Mouse (Mus musculus) liver, adult 2 months (tissue): Measurements from ENCODE around the gene Iqca.

Experiments used
- CTCF ChIP-seq: fragments of 200-500 bp; IDR thresholded peaks from 2 replicates; pipeline ENCODE4 v1.5.1; 2011; ENCODE audit warnings: low read depth, low read length, control low read depth
- POLR2A ChIP-seq: fragments of 200-500 bp; IDR thresholded peaks from 2 replicates; pipeline ENCODE4 v1.6.1; 2011; ENCODE audit warnings: low read length, control low read depth; ENCODE audit not compliant: insufficient read depth; ENCODE audit errors: extremely low read depth

DNA sequence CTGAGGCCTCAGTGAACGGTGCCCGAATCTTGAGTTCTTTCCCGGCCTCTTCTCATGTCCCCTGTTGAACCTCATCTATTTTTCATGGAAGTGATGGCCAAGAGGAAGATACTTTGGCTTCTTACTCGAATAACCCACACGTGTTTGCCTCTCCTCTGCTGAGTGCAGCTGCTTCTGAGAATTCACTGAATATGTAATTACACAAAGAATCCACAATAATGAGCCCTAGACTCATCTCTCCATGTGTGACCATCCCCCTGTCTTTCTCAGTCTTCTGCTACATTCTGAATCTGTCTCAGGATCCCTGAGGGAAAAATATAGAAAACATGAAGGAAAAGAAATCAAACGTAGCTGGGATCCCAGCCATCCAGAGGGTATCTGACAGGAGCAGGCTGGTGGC lies 32.5 kb downstream of the Iqca start:
- TF ChIP-seq CTCF (no peak), POLR2A (no peak)
